Mouse (Mus musculus): ENCODE results near the gene Col18a1.

Col18a1 gene

DNA sequence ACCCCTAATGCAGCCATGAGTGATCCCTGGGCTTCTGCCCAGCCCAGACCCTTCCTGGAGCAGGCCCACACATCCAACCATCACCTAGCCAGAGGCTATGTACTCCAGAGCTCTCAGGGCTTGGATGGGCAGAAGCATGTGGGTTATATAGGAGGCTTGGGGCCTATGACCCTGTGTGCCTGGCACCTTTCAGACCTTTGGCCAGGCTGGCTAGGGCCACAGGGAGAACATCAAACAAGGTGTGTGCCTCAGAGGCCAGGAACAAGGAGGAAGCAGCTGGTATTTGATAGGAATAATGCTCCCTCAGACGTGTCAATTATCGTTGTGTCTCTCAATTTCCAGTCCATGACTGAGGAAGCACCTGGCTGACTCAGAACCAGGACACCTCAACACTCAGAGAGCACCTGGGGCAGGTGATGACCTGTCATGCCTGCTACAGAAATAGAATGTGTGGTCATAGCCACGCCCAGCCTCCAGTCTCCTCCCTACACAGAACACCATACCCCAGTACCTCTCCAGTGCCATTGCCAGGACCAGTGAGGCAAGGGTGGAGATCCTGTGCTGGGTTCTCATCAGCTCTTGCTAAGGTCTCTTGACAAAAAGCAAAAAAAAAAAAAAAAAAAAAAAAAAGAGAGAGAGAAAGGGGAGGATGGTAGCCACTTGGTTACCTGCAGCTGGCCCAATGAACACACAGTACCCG lies 54.6 kb downstream of the Col18a1 start:
- no peak for TF ChIP-seq GATA4 (IDR thresholded peaks at IDR 0.05; ENCODE audit: insufficient replicate concordance, low read length)

DNA sequence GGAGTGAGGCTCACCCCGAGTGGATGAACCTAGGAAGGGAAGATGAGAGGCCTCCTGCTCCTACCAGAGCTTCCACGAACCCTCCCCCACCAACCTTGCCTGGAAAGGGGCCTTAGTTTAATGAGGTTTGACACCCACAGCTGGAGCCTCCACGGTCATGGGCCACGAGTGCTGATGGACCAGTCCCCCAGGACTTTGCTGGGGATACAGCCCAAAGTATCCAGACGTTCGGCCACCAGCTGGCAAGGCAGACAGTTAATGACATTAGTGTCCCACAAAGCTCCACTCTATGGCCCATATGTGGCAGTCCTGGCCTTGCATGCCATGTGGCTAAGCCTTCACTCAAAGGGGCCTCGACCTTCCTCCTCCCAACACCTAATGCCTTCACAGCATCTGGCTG lies 55.5 kb downstream of the Col18a1 start:
- no peak for TF ChIP-seq GATA4 (IDR thresholded peaks at IDR 0.05; ENCODE audit: insufficient replicate concordance, low read length)

DNA sequence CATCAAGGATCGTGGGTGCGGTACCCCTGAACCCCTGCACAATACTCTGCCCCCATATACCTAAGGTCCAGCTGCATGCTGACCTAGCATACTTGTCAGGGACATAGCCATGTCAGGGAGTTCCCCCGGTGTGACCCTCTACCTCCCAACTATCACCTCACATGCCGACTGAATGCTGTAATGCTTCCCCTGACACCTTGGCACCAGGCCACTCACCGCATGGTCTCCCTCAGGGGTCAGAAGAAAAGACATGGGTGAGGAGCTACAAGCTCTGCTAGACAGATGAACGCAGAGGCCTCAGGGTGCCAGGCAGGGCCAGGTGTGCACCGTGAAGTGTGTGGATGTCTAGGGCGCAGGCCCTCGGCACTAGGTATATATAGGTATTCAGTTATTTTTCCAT lies 56.3 kb downstream of the Col18a1 start:
- no peak for TF ChIP-seq GATA4 (IDR thresholded peaks at IDR 0.05; ENCODE audit: insufficient replicate concordance, low read length)

DNA sequence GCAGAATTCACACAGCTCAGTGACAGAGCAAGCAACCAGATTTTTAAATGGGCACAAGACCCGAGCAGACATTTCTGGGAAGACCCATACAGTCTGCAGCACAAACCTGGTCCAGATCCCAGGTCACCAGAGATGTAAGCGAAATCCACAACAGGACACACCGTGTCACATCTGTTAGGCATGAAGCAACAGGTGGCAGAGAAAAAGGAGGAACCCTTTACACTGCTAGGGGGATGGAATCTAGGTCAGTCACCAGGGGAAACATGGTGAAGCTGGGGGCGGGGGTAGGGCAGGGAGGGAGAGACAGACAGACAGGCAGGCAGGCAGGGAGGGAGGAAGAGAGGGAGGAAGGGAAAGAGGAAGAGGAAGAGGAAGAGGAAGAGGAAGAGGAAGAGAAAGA lies 58.2 kb downstream of the Col18a1 start:
- TF ChIP-seq GATA4 (IDR thresholded peaks at IDR 0.05; ENCODE audit: insufficient replicate concordance, low read length): no peak

DNA sequence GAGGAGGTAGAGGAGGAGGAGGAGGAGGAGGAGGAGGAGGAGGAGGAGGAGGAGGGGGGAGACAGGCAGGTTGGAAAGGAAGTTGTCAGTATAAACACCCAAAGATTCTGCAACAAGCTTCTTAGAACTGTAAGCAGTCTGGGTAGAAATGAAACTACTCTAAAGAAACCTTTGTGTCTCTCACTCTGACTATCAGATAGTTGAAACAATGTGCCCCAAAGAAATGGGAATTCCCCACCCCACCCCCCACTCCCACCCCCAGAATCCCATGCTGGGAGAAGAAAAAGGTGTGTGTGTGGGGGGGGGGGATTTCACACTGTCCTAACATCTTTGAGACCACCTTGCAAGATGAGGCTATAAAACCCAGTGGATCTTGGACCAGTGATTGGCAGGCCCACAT lies 62.0 kb downstream of the Col18a1 start:
- TF ChIP-seq GATA4 (IDR thresholded peaks at IDR 0.05; ENCODE audit: insufficient replicate concordance, low read length): no peak

DNA sequence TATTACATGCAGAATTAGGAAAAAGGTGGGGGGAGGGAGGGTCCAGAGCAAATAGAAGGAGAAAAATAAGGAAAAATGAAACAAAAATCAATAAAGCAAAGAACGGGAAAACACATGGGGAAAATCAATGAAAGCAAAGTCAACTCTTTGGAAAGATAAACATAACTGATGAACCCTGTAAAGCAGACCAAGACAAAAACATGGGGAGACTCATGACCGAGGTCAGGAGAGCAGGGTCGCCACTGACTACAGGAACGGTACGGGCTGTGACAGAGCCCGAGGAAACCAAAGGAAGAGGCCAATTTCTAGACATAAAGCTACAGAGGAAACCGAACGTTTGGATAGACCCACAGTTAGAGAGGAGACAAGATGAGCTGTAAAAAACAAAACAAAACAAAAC lies 62.7 kb downstream of the Col18a1 start:
- no peak for TF ChIP-seq GATA4 (IDR thresholded peaks at IDR 0.05; ENCODE audit: insufficient replicate concordance, low read length)

DNA sequence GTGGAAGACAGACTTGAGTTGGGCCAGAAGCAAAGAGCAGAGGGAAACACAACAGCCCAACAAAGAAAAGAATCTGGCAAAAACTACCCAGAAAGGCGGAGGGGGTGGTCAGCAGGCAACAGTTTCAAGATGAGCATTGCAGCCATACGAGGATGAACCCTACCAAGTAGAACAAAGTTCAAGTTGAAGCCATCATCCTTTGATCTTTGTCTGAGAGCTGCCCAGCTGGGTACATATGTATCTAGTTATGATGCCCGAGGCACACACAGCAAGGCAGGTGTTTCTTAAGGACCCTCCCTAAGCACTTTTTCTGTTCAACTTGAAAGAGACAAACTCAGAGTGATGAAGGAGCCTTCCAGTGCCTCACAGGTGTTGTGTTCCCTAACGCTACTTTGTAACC lies 66.6 kb downstream of the Col18a1 start:
- TF ChIP-seq GATA4 (IDR thresholded peaks at IDR 0.05; ENCODE audit: insufficient replicate concordance, low read length): no peak

DNA sequence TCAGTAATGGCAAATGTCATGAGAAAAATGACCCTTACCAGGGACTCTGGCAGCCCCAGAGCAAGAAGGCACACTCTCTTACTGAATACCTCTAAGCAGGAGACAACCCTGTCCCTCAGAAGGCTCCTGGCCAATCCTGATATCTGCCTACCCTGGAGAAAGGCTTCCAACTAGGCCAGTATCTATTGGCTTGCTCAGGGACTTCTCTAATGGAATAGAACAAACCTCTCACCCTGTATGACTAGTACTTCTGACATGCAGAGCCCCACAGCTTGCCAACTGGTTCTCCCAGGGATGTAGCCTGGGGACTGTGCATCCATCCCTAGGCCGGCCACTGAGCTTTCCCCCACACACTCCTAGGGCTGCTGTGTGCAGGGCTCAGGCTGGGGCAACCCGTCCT lies 67.7 kb downstream of the Col18a1 start:
- TF ChIP-seq GATA4 (IDR thresholded peaks at IDR 0.05; ENCODE audit: insufficient replicate concordance, low read length): peak; percentile 55; the same call in 1 of the 2 replicates

DNA sequence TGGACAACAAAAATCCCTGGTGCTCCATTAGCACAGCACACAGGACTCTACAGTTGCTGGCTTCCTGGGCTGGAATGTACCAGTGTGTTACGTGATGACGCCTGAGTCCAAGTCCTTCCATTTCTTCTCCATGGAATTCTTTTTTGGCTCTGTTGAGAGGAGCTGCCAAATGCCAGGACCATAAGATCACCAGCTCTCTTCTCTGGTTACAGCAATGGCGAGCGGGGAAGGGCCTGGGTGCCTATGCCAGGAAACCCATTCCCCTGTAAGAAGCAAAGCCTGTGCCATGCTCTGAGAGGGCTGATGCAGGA lies 68.5 kb downstream of the Col18a1 start:
- no peak for TF ChIP-seq GATA4 (IDR thresholded peaks at IDR 0.05; ENCODE audit: insufficient replicate concordance, low read length)

DNA sequence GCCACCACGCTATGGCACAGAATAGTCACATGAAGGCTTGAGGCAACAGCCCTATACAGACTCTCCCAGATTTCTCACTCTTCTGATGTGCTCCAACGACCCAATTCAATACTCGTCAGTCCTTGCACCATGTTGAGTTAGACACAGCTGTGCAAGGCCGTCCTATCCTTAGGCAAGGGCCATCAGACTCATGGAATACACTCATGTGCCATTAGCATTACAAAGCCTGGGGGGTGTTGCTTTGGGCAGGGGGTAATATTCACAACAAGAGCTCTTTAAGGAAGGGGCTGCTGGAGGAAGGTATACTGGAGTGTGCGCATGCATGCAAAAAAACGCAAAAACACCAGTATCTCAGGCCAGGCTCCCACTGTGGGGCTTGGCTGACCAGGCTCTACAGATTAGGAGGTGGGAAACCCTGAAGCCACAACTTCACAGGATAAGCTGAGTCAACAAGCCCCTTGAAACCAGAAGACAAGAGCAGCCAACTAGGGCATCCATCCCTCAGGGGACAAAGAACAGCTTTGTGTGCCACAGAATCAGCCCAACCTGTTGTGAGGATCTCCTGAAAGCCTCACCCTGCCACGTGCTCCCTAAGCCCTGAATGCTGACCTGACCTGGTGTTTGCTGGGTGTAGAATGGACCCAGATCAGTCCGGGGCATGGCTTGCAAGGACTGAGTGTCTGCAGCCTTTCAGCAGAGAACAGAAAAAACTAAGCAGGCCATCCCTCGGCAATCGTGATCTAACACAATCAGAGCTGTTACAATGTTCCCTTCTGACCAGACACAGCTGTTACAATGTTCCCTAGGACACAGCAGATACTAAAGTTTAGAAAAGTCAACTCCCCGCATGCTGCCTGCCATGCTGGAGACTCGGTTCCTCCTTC lies 69.1 kb downstream of the Col18a1 start:
- TF ChIP-seq GATA4 (IDR thresholded peaks at IDR 0.05; ENCODE audit: insufficient replicate concordance, low read length): no peak

DNA sequence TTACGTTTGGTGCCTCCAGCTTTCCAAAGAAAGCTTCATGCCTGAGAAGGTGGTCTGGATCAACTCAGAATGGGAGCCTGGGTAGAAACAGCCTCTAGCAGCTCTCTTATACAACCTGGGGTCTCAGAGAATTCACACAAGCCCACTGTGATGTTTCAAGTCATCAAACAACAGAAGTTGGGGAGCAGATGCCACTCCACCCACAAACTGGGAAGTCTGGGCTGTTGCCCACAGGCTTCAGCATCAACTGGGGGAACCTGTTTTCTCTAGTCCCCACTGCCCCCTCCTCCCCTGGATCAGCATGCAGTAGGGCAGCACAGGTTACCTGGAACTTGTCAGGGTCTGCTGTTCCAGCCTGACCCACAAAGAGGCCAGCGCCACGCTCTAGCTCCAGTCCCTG lies 70.7 kb downstream of the Col18a1 start:
- TF ChIP-seq GATA4 (IDR thresholded peaks at IDR 0.05; ENCODE audit: insufficient replicate concordance, low read length): no peak

DNA sequence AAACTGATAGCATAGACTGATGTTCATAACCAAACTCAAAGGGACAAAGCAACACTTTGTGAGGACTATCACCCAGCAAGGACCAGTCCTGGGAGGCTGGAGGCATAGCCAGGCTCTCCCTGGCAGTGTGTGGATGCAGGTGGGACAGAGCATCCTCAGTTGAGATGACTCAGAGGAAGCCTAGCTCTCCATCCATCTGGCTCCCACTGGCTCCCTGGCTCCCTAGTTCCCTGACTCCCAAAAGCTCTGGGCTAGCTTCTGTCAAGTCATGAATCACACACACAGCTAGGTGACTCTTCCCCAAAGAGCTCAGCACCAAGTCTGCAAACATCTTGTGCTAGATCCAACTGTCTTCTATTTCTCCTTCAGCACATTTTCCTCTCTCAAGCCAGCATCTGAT lies 72.5 kb downstream of the Col18a1 start:
- no peak for TF ChIP-seq GATA4 (IDR thresholded peaks at IDR 0.05; ENCODE audit: insufficient replicate concordance, low read length)

DNA sequence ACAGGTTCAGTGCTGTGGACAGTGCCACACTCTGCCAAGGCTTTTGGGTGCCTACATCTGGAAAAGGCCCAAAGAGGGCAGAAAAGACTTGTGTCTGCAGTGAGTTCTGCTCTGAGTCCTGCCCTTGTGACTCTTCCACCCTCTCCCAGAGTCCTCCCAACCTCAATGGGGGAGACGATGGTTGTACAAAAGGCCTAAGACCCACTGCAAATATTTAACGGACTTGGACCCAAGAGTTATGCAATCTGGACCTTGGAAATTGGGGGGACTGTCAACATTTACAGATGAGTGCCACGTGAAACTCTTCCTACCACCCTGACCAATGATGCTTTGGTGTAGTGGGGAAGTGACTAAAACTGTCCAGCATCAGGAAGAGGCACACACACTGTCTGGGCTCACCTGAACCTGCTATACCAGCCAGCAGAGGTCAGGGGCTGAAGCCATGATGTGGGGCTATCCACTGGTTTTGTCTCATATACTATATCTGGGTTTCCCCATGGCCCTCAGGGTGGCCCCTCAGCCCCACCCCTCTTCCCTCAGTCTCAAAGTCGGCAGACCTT lies 74.7 kb downstream of the Col18a1 start:
- no peak for TF ChIP-seq GATA4 (IDR thresholded peaks at IDR 0.05; ENCODE audit: insufficient replicate concordance, low read length)

DNA sequence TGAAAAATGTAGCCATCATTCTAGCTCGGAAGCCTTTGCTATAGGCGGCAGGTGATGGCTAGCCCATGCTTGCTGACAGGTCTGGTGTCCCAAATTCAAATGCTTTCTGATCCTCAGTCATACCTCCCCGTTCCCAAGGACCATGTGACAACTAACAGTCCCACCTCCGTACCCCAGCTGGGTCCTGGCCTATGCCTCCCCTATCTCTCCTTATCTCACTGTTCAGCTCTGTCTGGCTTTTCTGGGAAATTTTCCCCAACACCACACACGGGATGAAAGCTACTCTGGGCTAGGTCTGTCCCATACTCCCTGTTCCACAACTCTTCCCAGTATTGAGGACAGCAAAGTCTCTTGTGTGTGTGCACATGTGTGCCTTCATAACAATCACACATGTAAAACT lies 76.3 kb downstream of the Col18a1 start:
- no peak for TF ChIP-seq GATA4 (IDR thresholded peaks at IDR 0.05; ENCODE audit: insufficient replicate concordance, low read length)

DNA sequence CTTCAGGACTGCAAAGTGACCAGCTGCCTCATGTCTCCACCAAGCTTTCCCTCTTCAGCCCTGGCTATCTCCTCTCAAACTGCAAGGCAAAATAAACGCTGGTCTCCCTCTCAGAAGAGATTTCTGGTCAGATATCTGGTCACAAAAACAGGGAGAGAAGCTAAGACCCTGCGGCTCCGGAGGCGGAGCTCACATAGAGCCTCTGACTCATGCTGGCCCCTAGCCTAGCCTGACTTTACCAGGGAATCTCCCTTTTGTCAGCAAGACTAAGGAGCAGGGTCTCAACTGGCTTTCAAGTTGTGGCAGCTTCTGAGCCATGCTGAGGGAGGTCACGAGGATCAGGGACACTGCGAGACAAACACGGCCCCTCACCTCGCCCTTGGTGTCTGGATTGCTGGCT lies 77.0 kb downstream of the Col18a1 start:
- TF ChIP-seq GATA4 (IDR thresholded peaks at IDR 0.05; ENCODE audit: insufficient replicate concordance, low read length): no peak

DNA sequence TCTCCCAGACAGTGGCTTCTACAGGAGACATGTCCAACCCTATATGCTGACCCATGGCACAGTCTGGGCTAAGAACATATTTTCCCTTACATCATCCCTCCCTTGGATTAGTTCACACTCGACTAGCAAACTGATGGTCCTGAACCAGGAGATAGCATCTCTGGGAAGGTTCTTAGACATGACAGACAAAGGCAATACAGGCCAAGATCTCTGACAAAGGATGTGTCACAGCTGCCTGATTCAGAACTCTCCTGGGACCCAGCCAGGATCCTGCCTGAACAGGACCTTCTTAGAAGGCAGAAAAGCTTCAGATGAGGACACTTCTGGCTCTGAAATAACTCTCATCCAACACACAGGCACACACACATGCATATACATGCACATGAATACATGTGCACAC lies 81.8 kb downstream of the Col18a1 start:
- TF ChIP-seq GATA4 (IDR thresholded peaks at IDR 0.05; ENCODE audit: insufficient replicate concordance, low read length): no peak

Measured in liver, adult (tissue).